Mouse (Mus musculus): ENCODE data around the gene Mpig6b.
A peak's percentile ranks its signal among the peaks of the same experiment; 100 is the strongest.

- peak; percentile 90 for TF ChIP-seq POLR2A (IDR thresholded peaks at IDR 0.05; ENCODE audit: insufficient read length, low read depth)
- no peak for TF ChIP-seq CEBPB (IDR thresholded peaks at IDR 0.05; ENCODE audit: insufficient read depth, poor library complexity, severe bottlenecking)
- no peak for TF ChIP-seq MAX (IDR thresholded peaks at IDR 0.05; ENCODE audit: low read depth)
- TF ChIP-seq MYOD1 (IDR thresholded peaks at IDR 0.05; ENCODE audit: control insufficient read depth in 1 of 3, insufficient read length in 2 of 3, low read depth in 2 of 3): no peak
- TF ChIP-seq E2F4 (IDR thresholded peaks at IDR 0.05; ENCODE audit: insufficient read depth): no peak
- TF ChIP-seq TCF12 (IDR thresholded peaks at IDR 0.05; ENCODE audit: insufficient read depth, poor library complexity, severe bottlenecking): no peak
- TF ChIP-seq MYOG (IDR thresholded peaks at IDR 0.05; ENCODE audit: control insufficient read depth in 1 of 3, insufficient read depth in 1 of 3, insufficient read length in 2 of 3, low read depth in 2 of 3): peak in 1 of 3 experiments; percentile 9
Observed at GRCm38 (mm10) chr17:35088825-35089644, 23.1 kb upstream of the Mpig6b start, which contains the start of gene Abhd16a.
